Mouse (Mus musculus) left cerebral cortex, postnatal 25 days (tissue): Measurements from ENCODE around the gene Akap6. TPM values are rescaled to one million over a fixed set of nuclear protein-coding genes. Genes with fewer than 3 reads are reported as not detected.

Experiments used
- DNase-seq, 2 experiments: peaks; one replicate each; pipeline ENCODE4 v3.0.0; 2022; ENCODE audit warnings: low spot score in 2 of 2, mixed read lengths in 1 of 2
- intact Hi-C: fragments of 180-260 bp; cut with DNase I; formaldehyde crosslinking; loops from one replicate; pipeline ENCODE4 v1.15.1; 2025
- total RNA-seq, 2 experiments: library from RNA; stranded (reverse); gene quantifications; 2 replicates each; pipeline ENCODE4 v1.2.3; 2021

Gene Akap6
- total RNA-seq, 2 experiments from 2014 or later = 170 to 176 TPM

DNA sequence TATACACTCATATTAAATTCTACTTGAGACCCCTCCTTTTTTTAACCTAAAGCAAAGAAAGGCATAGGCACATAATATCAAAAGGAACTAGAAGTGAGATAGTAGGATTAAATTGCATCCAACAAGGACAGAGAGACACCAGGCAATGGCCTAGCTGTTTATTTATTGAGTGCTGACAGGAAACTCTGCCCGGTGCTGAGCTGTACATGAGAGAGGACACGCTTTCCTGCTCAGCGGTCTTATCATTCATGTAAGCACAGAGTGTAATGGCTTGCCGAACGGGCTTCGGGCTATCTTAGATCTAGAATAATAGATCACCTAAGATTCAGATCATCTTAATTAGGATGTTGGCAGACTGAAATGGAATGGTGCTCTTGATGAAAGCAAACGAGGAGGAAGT, 245.1 kb downstream of the Akap6 start:
- intact Hi-C loops = no loop called here
- DNase-seq = no peak

DNA sequence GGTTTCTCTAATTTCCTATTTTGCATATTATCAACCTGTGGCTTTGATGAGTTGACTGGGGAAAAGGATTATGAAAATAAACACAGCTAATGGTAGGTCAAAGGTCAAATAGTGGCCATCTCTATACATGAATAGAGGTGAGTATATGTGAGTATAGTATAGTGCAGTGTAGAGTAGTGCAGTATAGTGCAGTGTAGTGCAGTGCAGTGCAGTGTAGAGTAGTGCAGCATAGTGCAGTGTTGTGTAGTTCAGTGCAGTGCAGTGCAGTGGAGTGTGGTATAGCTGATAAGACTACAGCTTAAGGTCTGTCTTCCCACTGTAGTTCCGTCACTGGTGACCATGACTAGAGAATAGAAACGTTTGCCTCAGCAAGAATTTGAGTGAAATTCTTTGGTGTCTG, 245.8 kb downstream of the Akap6 start:
- intact Hi-C loops = no loop called here

DNA sequence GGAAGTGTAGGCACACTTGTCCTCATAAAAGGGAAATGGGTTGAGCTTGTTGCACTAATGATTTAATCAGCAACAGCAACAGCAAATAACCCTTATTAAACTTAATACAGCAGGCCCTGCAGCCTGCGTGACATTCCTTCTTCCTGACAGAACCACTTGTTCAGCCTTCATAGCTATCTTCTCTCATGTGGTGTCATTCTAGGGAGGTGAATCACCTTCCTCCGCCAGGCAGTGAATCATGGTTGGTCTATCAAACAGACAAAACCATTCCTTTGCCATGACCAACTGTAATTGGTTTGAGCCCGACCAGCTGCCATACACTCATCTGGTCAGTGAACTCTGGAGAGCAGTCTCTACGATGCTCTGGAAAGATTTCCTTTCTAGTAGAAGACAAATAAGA, 251.5 kb downstream of the Akap6 start:
- no peak for DNase-seq
- intact Hi-C loops = no loop called here

More for the DNA sequence above, 245.8 kb downstream of the Akap6 start:
- DNase-seq = no peak

- DNase-seq = no peak
- intact Hi-C loops = no loop called here
Measured at GRCm38 (mm10) chr12:52957587-52957986, 258.4 kb downstream of the Akap6 start.

- DNase-seq = no peak
- intact Hi-C loops = no loop called here
Measured at GRCm38 (mm10) chr12:52957994-52958393, 258.8 kb downstream of the Akap6 start.

DNA sequence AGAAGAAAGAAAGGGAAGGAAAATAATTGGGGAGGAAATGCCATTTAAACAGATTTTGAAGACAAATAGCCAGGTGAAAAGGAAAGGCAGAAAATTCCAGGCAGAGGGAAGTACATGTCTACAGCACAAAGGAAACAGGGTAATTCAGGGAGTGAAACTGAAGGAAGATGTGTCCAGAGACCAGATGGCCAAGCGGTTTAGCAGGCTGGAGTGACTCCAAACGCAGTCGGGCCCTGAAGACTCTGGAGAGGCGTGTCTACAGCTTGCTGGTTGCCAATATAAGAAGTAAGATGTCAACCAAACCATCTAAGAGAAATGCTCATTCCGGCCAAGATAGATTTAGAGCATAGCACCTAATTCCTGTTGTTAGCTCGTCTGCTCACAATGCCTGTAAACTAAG, 292.6 kb downstream of the Akap6 start:
- DNase-seq = peak in 1 of 2 experiments; percentile 51
- intact Hi-C loops = no loop called here

DNA sequence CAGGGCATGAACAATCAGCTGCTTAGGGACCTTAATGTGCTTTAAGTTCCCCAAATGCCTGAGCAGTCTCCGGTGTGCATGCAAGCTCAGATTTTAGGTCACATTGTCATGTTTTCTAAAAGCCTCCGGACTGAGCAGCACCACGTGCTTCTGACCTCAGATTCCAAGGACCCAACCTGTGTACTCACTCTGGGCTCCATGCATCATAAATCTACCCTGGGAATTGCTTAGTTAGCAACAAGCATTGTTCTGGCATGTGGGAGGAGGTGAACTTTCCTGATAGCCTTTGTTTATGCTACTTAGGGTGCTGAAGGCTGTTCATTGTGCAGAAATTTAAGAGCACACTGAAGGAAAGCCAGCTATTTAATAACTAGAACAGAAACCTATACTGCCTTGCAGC, 313.2 kb downstream of the Akap6 start:
- no peak for DNase-seq
- intact Hi-C loops = no loop called here

DNA sequence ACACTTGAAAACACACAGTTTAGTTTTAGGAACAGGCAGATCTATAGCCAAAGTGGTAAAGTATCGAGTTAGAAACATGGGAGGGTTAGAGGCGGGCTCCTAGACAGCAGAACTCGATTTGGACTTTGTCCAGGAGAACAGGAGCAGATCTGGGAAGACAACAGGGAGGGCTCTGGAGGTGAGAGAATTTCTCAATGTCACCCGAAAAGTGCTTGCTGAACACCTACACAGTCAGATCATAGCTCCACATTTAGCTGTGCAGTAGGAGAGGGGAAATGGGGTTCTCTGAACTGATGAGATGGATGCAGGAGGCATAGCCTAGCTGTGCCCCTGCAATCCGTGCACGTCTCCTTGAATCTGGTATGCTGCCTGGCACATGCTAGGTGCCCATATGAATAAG, 315.4 kb downstream of the Akap6 start:
- DNase-seq = no peak
- intact Hi-C loops = no loop called here

GRCm38 (mm10) chr12:53024575-53025246, 325.5 kb downstream of the Akap6 start:
- intact Hi-C loops = no loop called here
- no peak for DNase-seq

- intact Hi-C loops = no loop called here
- peak in 1 of 2 experiments; percentile 67 for DNase-seq
Measured at GRCm38 (mm10) chr12:53027308-53027707, 328.1 kb downstream of the Akap6 start.

GRCm38 (mm10) chr12:53028926-53029325, 329.7 kb downstream of the Akap6 start:
- DNase-seq = peak in 1 of 2 experiments; percentile 73
- intact Hi-C loops = no loop called here

DNA sequence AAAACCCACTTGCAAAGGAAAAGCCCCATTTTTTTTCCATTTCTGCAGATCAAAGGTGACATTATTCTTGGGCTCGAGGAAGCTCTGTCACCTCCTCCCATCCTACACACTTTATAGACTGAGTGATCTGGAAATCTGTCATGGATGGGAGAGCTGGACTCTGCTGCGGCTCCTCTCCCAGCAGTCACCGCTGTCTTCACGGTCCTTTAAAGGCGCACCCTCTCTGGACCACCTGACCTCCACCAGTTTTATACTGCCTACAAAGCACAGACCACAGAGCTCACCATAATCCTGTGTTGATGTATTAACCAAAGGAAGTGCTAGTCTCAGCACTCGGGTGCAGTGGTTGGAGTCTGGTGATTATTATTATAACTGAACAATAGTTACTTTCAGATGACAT, 330.7 kb downstream of the Akap6 start:
- no peak for DNase-seq
- intact Hi-C loops = loop anchor here (5.0 kb wide), 1 partner anchor 812 kb away; no protein-coding TSS in a partner anchor

GRCm38 (mm10) chr12:53032762-53033161, 333.6 kb downstream of the Akap6 start:
- DNase-seq = peak; percentile 31 to 34
- intact Hi-C loops = loop anchor here (1.0 to 5.0 kb wide), 2 partner anchors 216 to 810 kb away; partner anchors contain the start of gene Npas3

DNA sequence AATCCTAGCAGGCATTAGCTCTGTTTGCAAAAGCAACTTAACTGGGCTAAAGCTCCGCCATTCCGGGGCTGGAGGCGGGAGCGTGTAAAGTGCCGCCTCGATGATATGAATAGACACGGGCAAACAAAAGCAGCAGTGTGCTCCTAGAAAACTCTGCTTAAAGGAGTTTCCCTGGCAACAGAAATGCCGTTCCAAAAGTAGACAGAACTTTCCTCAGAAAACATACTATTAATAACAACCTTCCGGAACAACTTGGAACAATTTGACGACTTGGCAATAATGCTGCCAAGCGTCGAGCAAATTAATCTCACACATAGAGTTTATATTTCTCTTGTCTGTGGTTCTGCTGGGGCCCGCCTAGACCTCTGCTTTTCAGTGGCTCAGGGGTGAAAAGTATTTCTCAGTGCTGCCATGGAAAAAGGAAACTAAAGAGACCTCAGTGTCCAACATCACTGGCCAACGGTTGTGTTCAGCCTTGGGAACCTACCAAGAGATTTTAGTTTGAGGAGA, 334.3 kb downstream of the Akap6 start:
- intact Hi-C loops = loop anchor here (1.0 to 5.0 kb wide), 2 partner anchors 215 to 809 kb away; partner anchors contain the start of gene Npas3

DNA sequence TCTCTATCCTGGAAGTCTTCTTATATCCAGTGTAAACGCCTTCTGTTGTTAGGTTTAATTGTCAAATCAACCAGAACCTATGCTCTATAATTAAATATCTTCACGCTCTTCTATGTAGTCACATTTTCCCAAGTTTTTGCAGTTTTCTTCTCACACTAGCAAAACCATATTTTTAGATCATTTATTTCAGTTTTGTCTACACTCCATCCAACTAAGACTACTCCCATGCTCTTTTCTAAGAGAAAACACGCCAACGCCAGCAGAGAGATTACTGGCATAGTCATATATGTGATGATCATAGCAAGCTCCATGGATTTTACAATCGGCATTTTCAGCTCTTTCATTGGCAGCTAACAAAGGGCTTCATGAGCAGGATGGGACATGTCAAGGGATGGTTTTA, 341.5 kb downstream of the Akap6 start:
- intact Hi-C loops = loop anchor here (10.0 kb wide), 1 partner anchor 1514 kb away; no protein-coding TSS in a partner anchor
- DNase-seq = peak in 1 of 2 experiments; percentile 84

More for the DNA sequence above, 334.3 kb downstream of the Akap6 start:
- DNase-seq = peak; percentile 84 to 96

- intact Hi-C loops = loop anchor here (10.0 kb wide), 1 partner anchor 1512 kb away; no protein-coding TSS in a partner anchor
- DNase-seq = no peak
Measured at GRCm38 (mm10) chr12:53042739-53043138, 343.6 kb downstream of the Akap6 start.

- DNase-seq = no peak
- intact Hi-C loops = no loop called here
Measured at GRCm38 (mm10) chr12:53057606-53058005, 358.4 kb downstream of the Akap6 start.

- intact Hi-C loops = no loop called here
- no peak for DNase-seq
Measured at GRCm38 (mm10) chr12:53060903-53061302, 361.7 kb downstream of the Akap6 start.

GRCm38 (mm10) chr12:53061466-53062124, 362.4 kb downstream of the Akap6 start:
- intact Hi-C loops = no loop called here

DNA sequence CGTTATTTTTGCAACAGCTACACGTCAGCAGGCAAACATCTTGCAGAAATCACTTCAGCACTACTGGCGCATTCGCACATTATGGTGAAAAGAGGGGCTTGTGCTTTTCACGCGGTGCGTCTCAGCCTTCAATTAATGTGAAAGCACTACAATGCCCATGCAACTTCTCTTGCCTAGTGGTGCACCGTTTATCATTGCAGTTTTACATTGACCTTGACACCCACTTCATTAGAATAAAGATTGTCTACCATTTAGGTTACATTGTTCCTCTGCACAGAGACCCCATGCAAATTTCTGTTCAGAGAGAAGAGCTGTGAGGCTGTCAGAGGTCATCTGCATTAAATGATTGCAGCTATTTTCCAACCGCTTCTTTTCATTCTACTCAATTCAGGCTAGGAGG, 363.8 kb downstream of the Akap6 start:
- no peak for DNase-seq
- intact Hi-C loops = no loop called here

More at GRCm38 (mm10) chr12:53061466-53062124, 362.4 kb downstream of the Akap6 start:
- DNase-seq = no peak
